Mouse (Mus musculus) lung, postnatal 0 days (tissue): ENCODE measurements around the gene Klc1.

Source experiments
- CTCF ChIP-seq: IDR thresholded peaks from 2 replicates; pipeline ENCODE4 v1.5.1; 2016; ENCODE audit warnings: antibody characterized with exemption, mild to moderate bottlenecking
- EP300 ChIP-seq: IDR thresholded peaks from 2 replicates; pipeline ENCODE4 v1.6.1; 2016; ENCODE audit warnings: antibody characterized with exemption, mild to moderate bottlenecking, control low read depth

GRCm38 (mm10) chr12:111855448-111855847 is 96.8 kb downstream of the Klc1 start:
- TF ChIP-seq CTCF (no peak), EP300 (no peak)
